In the genomic region with DNA sequence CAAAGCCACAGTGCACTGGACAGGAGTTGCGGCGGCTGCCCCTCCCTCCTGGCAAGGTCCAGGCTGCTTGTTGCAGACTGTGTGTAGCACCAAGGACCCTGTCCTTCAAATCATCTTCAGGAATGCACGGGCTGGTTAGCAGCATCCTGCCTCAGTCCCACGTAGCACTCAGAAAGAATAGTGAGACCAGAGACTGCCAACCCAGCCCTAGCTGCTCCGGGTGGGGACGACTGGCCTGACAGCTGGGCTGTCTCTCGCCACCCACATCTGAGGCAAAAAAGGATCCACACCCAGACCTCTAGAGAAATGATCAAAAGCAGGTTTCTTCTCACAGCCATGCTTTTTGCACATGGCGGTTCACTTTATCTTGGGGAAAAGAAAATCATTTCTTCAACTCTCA, we compare ENCODE assay signal across 30 mouse cellular contexts. TPM values are rescaled to one million over a fixed set of nuclear protein-coding genes. Genes with fewer than 3 reads are reported as not detected.
DNase-seq lines count a peak whose midpoint lies in the region; ATAC-seq and TF ChIP-seq lines count a peak whose summit lies in the region.
"Had no signal": no experiment of that assay in that cellular context is flagged by ENCODE, and none has a peak within 500 bp of the region (broad histone marks: within the 10 kb centered on the region; RNA-seq: fewer than 3 reads in every experiment).

No protein-coding gene starts in this region.

- no peaks in the 10 kb centered on the region for H3K9me3 ChIP-seq in intestine, postnatal 0 days (ENCODE audit: control insufficient read depth)
- H3K9me3 ChIP-seq in intestine, embryonic 16.5 days (ENCODE audit: control insufficient read depth, low read length), result no peaks in the 10 kb centered on the region
- H3K9me3 ChIP-seq: embryonic facial prominence, embryonic 15.5 days; forebrain, embryonic 10.5 days; forebrain, embryonic 15.5 days; G1E; heart, embryonic 13.5 days; hindbrain, embryonic 12.5 days had no signal

- no peaks in the 10 kb centered on the region for H3K79me2 ChIP-seq in myocyte (ENCODE audit: control insufficient read depth, insufficient read depth)

- H3K4me2 ChIP-seq in intestine, postnatal 0 days (replicated peaks; ENCODE audit: low read depth), result no peak overlapping the region
- no peak overlapping the region for H3K4me2 ChIP-seq in intestine, embryonic 16.5 days (ENCODE audit: low read depth, low read length)
- no peak overlapping the region for H3K4me2 ChIP-seq in myocyte (ENCODE audit: low read depth)
- H3K4me2 ChIP-seq: embryonic facial prominence, embryonic 15.5 days; forebrain, embryonic 15.5 days; heart, embryonic 13.5 days; hindbrain, embryonic 12.5 days had no signal

- no peak for ATAC-seq in intestine, postnatal 0 days
- ATAC-seq in intestine, embryonic 16.5 days, result no peak
- ATAC-seq: CD4-positive, CD25-positive, alpha-beta regulatory T cell, adult 4 months; forebrain, embryonic 15.5 days; hindbrain, embryonic 16.5 days; inflammation-experienced regulatory T-cells, adult 6 months had no signal

- 89% methylated on average over 8 of the region's 8 CpGs for WGBS in intestine, postnatal 0 days
- WGBS in intestine, embryonic 16.5 days, result 89% methylated on average over 8 of the region's 8 CpGs

- TF ChIP-seq POLR2A in myocyte (IDR thresholded peaks at IDR 0.05; ENCODE audit: insufficient read length, low read depth), result no peak

- H3K4me1 ChIP-seq in intestine, postnatal 0 days (replicated peaks; ENCODE audit: control insufficient read depth, insufficient read depth, low read length), result 0 out of 2 replicates have a peak, but pooled peaks cover 3% of the 10 kb centered on the region
- H3K4me1 ChIP-seq in intestine, embryonic 16.5 days (ENCODE audit: control insufficient read depth, insufficient read depth, low read length), result peaks cover 6% of the 10 kb centered on the region; the same call in 1 of the 2 replicates
- H3K4me1 ChIP-seq: embryonic facial prominence, embryonic 15.5 days; forebrain, embryonic 10.5 days; forebrain, embryonic 15.5 days; heart, embryonic 13.5 days; hindbrain, embryonic 12.5 days had no signal

- no peak for TF ChIP-seq CTCF in intestine, postnatal 0 days (IDR thresholded peaks at IDR 0.05; ENCODE audit: low read depth)

- H3K27me3 ChIP-seq in intestine, postnatal 0 days (replicated peaks; ENCODE audit: control insufficient read depth, insufficient read depth, low read length), result no peaks in the 10 kb centered on the region
- no peaks in the 10 kb centered on the region for H3K27me3 ChIP-seq in intestine, embryonic 16.5 days (replicated peaks; ENCODE audit: control insufficient read depth, insufficient read depth, low read length)
- H3K27me3 ChIP-seq in myocyte (ENCODE audit: control insufficient read depth, insufficient read depth, insufficient read length), result no peaks in the 10 kb centered on the region
- H3K27me3 ChIP-seq: embryonic facial prominence, embryonic 15.5 days; forebrain, embryonic 15.5 days; heart, embryonic 13.5 days; hindbrain, embryonic 12.5 days had no signal

- H3K9ac ChIP-seq in intestine, postnatal 0 days (ENCODE audit: low read depth, low read length), result no peak overlapping the region
- no peak overlapping the region for H3K9ac ChIP-seq in intestine, embryonic 16.5 days (ENCODE audit: low read depth, low read length)
- H3K9ac ChIP-seq: embryonic facial prominence, embryonic 15.5 days; forebrain, embryonic 15.5 days; heart, embryonic 13.5 days; hindbrain, embryonic 12.5 days had no signal

- H3K27ac ChIP-seq in intestine, postnatal 0 days (ENCODE audit: low read depth, low read length), result peak overlapping the region; percentile 60
- H3K27ac ChIP-seq in intestine, embryonic 16.5 days (ENCODE audit: low read length), result no peak overlapping the region
- H3K27ac ChIP-seq: embryonic facial prominence, embryonic 15.5 days; forebrain, embryonic 10.5 days; forebrain, embryonic 15.5 days; heart, embryonic 13.5 days; hindbrain, embryonic 12.5 days had no signal

- peaks cover 61% of the 10 kb centered on the region for H3K36me3 ChIP-seq in intestine, postnatal 0 days (ENCODE audit: control insufficient read depth, insufficient read depth)
- peaks cover 16% of the 10 kb centered on the region; the same call in 1 of the 2 replicates for H3K36me3 ChIP-seq in intestine, embryonic 16.5 days (ENCODE audit: control insufficient read depth, insufficient read depth, low read length)
- peaks cover 27% of the 10 kb centered on the region for H3K36me3 ChIP-seq in myocyte (ENCODE audit: control insufficient read depth, insufficient read depth)

- intact Hi-C loops in gastrocnemius, postnatal 36 days (cut with DNase I), result no loop called here

- no peak overlapping the region for H3ac ChIP-seq in myocyte (ENCODE audit: control insufficient read depth, insufficient read length)

- peak; percentile 32 for DNase-seq in adrenal gland, postnatal 14 days
- no peak for DNase-seq in adrenal gland, adult 18-20 months (ENCODE audit: low spot score in 2 of 2)
- peak; percentile 58 for DNase-seq in right cerebral cortex, adult 18-20 months
- no peak for DNase-seq in right cerebral cortex, postnatal 10 days (ENCODE audit: low spot score in 2 of 2)
- no peak for DNase-seq in gastrocnemius, postnatal 36 days
- DNase-seq: adrenal gland, postnatal 10 days; B cell, adult 2 months; cerebellum, adult 18-20 months; cerebellum, adult 9-11 months; cerebellum, postnatal 36 days; embryo, embryonic 11 days; gastrocnemius, postnatal 25 days; heart, adult 11 months; heart, postnatal 4 days had no signal

- H3K4me3 ChIP-seq in intestine, postnatal 0 days (ENCODE audit: low read depth, low read length), result no peak overlapping the region
- H3K4me3 ChIP-seq in intestine, embryonic 16.5 days (ENCODE audit: low read length), result no peak overlapping the region
- H3K4me3 ChIP-seq in myocyte, result no peak overlapping the region
- H3K4me3 ChIP-seq: embryonic facial prominence, embryonic 15.5 days; erythroblast, embryonic 14.5 days; forebrain, embryonic 10.5 days; forebrain, embryonic 15.5 days; heart, embryonic 13.5 days; hindbrain, embryonic 12.5 days had no signal

TF ChIP-seq in myocyte, 11 proteins besides CTCF, POLR2A, EP300 and RAD21:
- TF ChIP-seq USF1 (IDR thresholded peaks at IDR 0.05; ENCODE audit: low read depth) (no peak), SRF (IDR thresholded peaks at IDR 0.05; ENCODE audit: control insufficient read depth, insufficient read length, low read depth) (no peak), TCF12 (IDR thresholded peaks at IDR 0.05; ENCODE audit: insufficient read depth, poor library complexity, severe bottlenecking) (no peak), REST (IDR thresholded peaks at IDR 0.05; ENCODE audit: insufficient read depth, insufficient read length) (no peak), E2F4 (IDR thresholded peaks at IDR 0.05; ENCODE audit: insufficient read depth) (no peak), TCF3 (IDR thresholded peaks at IDR 0.05; ENCODE audit: insufficient read length, low read depth) (no peak), MAX (IDR thresholded peaks at IDR 0.05; ENCODE audit: low read depth) (no peak), MYOG (IDR thresholded peaks at IDR 0.05; ENCODE audit: control insufficient read depth in 1 of 3, insufficient read depth in 1 of 3, insufficient read length in 2 of 3, low read depth in 2 of 3) (peak in 2 of 3 experiments; percentile 9 to 78), MYOD1 (IDR thresholded peaks at IDR 0.05; ENCODE audit: control insufficient read depth in 1 of 3, insufficient read length in 2 of 3, low read depth in 2 of 3) (peak in 2 of 3 experiments; percentile 26 to 70), CEBPB (IDR thresholded peaks at IDR 0.05; ENCODE audit: insufficient read depth, poor library complexity, severe bottlenecking) (no peak), POLR2AphosphoS2 (IDR thresholded peaks at IDR 0.05; ENCODE audit: insufficient read length, low read depth) (no peak)

RNA-seq across cellular contexts. Expression of a gene that starts 11.1 kb away (rescaled TPM):
- 0.41 and 1.6 TPM in 2 replicates for total RNA-seq in adrenal gland, postnatal 14 days (2021)
- total RNA-seq in adrenal gland, adult 18-20 months (2021), result 1 to 10 TPM in 1 of 2 experiments, under 1 TPM in 1; 0.23 to 1.3 TPM
- 0.12 and 0.18 TPM in 2 replicates for polyA plus RNA-seq in intestine, postnatal 0 days (2015; fragmentation: Nextera tagmentation; extraction: Ambion mirVana)
- 0.11 and 0.17 TPM in 2 replicates for polyA plus RNA-seq in intestine, embryonic 16.5 days (2015; fragmentation: Nextera tagmentation; extraction: Ambion mirVana)
- 0.14 TPM for polyA plus RNA-seq in myocyte (2012; fragmentation: generic; extraction: Trizol)
- not detected for total RNA-seq in gastrocnemius, postnatal 36 days (2021)
- total RNA-seq: G1E; gastrocnemius, adult 18-20 months; gastrocnemius, postnatal 25 days; heart, postnatal 4 days had no signal
- polyA plus RNA-seq: CD4-positive, CD25-positive, alpha-beta regulatory T cell, adult 4 months; embryonic facial prominence, embryonic 11.5 days; erythroblast, embryonic 14.5 days; G1E; heart, postnatal 0 days had no signal

RNA-seq across cellular contexts. Expression of a gene that starts 24.3 kb away (rescaled TPM):
- total RNA-seq in adrenal gland, postnatal 14 days (2021), result 19.1 and 21.9 TPM in 2 replicates
- 10 to 100 TPM; 11.1 to 12.2 TPM for total RNA-seq in adrenal gland, adult 18-20 months (2021)
- polyA plus RNA-seq in intestine, postnatal 0 days (2015; fragmentation: Nextera tagmentation; extraction: Ambion mirVana), result 58.5 and 61.3 TPM in 2 replicates
- 69.7 and 70.0 TPM in 2 replicates for polyA plus RNA-seq in intestine, embryonic 16.5 days (2015; fragmentation: Nextera tagmentation; extraction: Ambion mirVana)
- 41.5 TPM for polyA plus RNA-seq in myocyte (2012; fragmentation: generic; extraction: Trizol)
- total RNA-seq in gastrocnemius, postnatal 36 days (2021), result 1 to 10 TPM; 7.6 to 8.8 TPM

RNA-seq across cellular contexts. Expression of a gene that starts 51.1 kb away (rescaled TPM):
- total RNA-seq in adrenal gland, postnatal 14 days (2021), result not detected in 2 replicates
- not detected for total RNA-seq in adrenal gland, adult 18-20 months (2021)
- polyA plus RNA-seq in intestine, postnatal 0 days (2015; fragmentation: Nextera tagmentation; extraction: Ambion mirVana), result 0.09 TPM in 1 of 2 replicates, not detected in the other
- polyA plus RNA-seq in intestine, embryonic 16.5 days (2015; fragmentation: Nextera tagmentation; extraction: Ambion mirVana), result 0.13 and 0.26 TPM in 2 replicates
- polyA plus RNA-seq in myocyte (2012; fragmentation: generic; extraction: Trizol), result 0.04 TPM
- not detected for total RNA-seq in gastrocnemius, postnatal 36 days (2021)
- total RNA-seq: adrenal gland, postnatal 10 days; G1E; gastrocnemius, adult 18-20 months; gastrocnemius, postnatal 25 days; heart, postnatal 4 days had no signal
- polyA plus RNA-seq: CD4-positive, CD25-positive, alpha-beta regulatory T cell, adult 4 months; forebrain, embryonic 15.5 days; G1E; heart, postnatal 0 days; hindbrain, embryonic 16.5 days; inflammation-experienced regulatory T-cells, adult 6 months had no signal

Comparison
In these comparisons a context has a peak if more than half of its experiments do, and no peak if none do; other contexts are left out.
1. DNase-seq: peak in adrenal gland, postnatal 14 days (single experiment) and right cerebral cortex, adult 18-20 months (single experiment); none in adrenal gland, adult 18-20 months (0 of 2), right cerebral cortex, postnatal 10 days (0 of 2) and gastrocnemius, postnatal 36 days (0 of 2).